Mouse (Mus musculus) stomach, embryonic 15.5 days (tissue): ENCODE data around the gene Rbpjl. TPM values are rescaled to one million over a fixed set of nuclear protein-coding genes. Genes with fewer than 3 reads are reported as not detected.

Experiments
- ATAC-seq: fragments of 200-750 bp; cut with Nextera tagmentation; 2 replicates; pipeline ENCODE4 v1.8.0; 2017; ENCODE audit warnings: low read depth, moderate number of reproducible peaks, moderate TSS enrichment; ENCODE audit not compliant: insufficient read depth, low FRiP score
- H3K27ac ChIP-seq: fragments of 300-500 bp; sonication (generic); 2 replicates; pipeline ENCODE4 v1.5.1; 2015; ENCODE audit warnings: mild to moderate bottlenecking, inconsistent platforms
- H3K27me3 ChIP-seq: fragments of 300-500 bp; sonication (generic); replicated peaks from 2 replicates; pipeline ENCODE4 v1.6.1; 2015; ENCODE audit warnings: inconsistent platforms
- H3K36me3 ChIP-seq: fragments of 300-500 bp; sonication (generic); 2 replicates; pipeline ENCODE4 v1.6.1; 2015; ENCODE audit warnings: inconsistent platforms
- H3K4me1 ChIP-seq: fragments of 300-500 bp; sonication (generic); 2 replicates; pipeline ENCODE4 v1.6.1; 2015; ENCODE audit warnings: inconsistent platforms
- H3K4me2 ChIP-seq: fragments of 300-500 bp; sonication (generic); 2 replicates; pipeline ENCODE4 v1.6.1; 2015; ENCODE audit warnings: mild to moderate bottlenecking, inconsistent platforms
- H3K4me3 ChIP-seq: fragments of 300-500 bp; sonication (generic); replicated peaks from 2 replicates; pipeline ENCODE4 v1.5.1; 2015; ENCODE audit warnings: inconsistent platforms
- H3K9ac ChIP-seq: fragments of 300-500 bp; sonication (generic); 2 replicates; pipeline ENCODE4 v1.6.1; 2015; ENCODE audit warnings: inconsistent platforms
- H3K9me3 ChIP-seq: fragments of 300-500 bp; sonication (generic); 2 replicates; pipeline ENCODE4 v1.6.1; 2016; ENCODE audit warnings: inconsistent platforms
- WGBS: fragments of 180-500 bp; shearing (Covaris S2); methylation state at CpG from one replicate; pipeline ENCODE4 v1.1.7; 2015; 5-methylcytosine and 5-hydroxymethylcytosine counted together
- polyA plus RNA-seq: library from polyadenylated mRNA; unstranded; fragments of >200 nt; fragmentation: Nextera tagmentation; extraction: Ambion mirVana; gene quantifications from 2 replicates; pipeline ENCODE4 v1.2.1, GENCODE M21; 2015

Gene Rbpjl
- polyA plus RNA-seq, 1 experiment from 2014 or later = 49.2 TPM

DNA sequence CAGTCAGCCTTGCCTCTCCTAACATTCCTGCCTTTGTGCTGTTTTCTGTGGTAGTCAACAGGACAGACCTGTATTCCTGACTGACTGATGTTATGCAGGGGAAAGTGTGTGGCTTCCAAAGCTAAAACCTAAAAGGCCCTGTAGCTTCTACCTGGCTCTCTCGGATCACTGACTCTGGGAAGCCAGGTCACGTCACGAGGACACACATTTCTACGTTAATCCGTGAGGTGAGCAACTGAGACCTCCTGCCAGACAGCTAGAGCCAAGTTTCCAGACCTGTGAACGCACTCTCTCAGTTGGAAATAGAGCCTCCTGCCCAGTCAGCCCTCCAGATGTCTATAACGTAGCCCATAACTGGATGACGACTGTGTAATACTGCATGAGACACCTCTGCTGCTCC, 19.0 kb downstream of the Rbpjl start:
- Histone ChIP-seq H3K27ac (peak overlapping the region; percentile 55), H3K36me3 (peaks cover 5% of the 10 kb centered on the region), H3K4me2 (no peak overlapping the region), H3K27me3 (no peaks in the 10 kb centered on the region), H3K4me1 (no peaks in the 10 kb centered on the region; the same call in 1 of the 2 replicates), H3K9me3 (no peaks in the 10 kb centered on the region), H3K4me3 (no peak overlapping the region), H3K9ac (no peak overlapping the region)
- 81% methylated on average over 8 of the region's 8 CpGs for WGBS
- no peak for ATAC-seq

DNA sequence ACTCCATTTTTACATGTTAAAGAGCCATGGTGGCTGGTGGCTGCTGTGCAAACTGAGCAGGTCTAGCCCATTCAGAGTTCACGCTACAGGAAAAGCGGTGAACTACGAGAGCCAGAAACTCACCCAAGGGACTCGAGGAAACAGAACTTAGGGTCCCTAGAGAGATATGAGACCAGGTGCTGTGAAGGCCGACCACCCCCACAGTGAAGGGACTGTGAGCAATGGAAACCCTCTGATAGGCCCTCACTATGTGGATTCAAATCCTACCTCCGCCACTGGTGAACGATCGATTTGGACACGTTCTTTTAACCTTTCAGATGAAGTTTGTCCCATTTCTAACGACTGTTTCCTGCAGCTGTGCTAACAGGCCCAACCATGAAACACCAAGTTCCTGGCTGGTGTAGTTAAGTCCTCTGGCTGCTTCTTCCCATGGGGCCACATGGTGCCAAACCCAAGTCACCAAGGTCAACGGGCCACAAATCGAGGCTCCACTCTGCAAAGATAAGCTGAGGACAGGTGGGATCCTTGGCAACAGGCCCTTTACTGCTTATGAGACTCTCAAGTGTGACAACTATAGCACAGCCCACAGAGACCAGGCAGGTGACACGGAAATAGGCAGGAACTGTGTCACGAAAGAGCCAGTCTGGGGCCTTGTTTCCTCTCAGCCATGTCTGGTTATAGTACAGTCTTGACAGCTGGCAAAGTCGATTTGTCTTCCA, 19.9 kb downstream of the Rbpjl start:
- Histone ChIP-seq H3K27ac (no peak overlapping the region), H3K9me3 (no peaks in the 10 kb centered on the region), H3K9ac (no peak overlapping the region), H3K36me3 (peaks cover 11% of the 10 kb centered on the region), H3K27me3 (no peaks in the 10 kb centered on the region), H3K4me1 (no peaks in the 10 kb centered on the region; the same call in 1 of the 2 replicates), H3K4me3 (no peak overlapping the region), H3K4me2 (no peak overlapping the region)
- WGBS = 83% methylated on average over 15 of the region's 15 CpGs
- ATAC-seq = no peak

DNA sequence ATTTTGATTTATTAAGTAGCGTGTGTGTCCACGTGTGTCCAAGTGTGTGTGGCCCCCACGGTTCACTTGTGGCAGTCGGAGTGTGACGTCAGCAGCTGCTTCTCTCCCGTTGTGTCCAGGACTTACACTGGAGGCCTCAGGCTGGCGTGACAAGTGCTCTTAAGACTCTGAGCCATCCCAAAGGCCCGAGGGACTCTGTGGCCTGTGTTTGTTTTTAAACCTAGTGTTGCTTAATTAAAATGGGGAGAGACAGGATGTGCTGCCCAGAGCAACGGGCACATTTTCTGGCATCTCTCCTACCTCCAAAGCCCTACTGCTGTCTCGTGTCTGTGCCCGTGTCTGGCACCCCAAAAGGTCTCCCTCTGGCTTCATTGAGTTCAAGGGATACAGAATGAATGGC, 20.5 kb downstream of the Rbpjl start:
- no peaks in the 10 kb centered on the region for H3K9me3 ChIP-seq
- H3K4me1 ChIP-seq = no peaks in the 10 kb centered on the region; the same call in 1 of the 2 replicates
- H3K27me3 ChIP-seq = no peaks in the 10 kb centered on the region
- WGBS = 89% methylated on average over 11 of the region's 11 CpGs
- H3K4me3 ChIP-seq = no peak overlapping the region
- H3K27ac ChIP-seq = no peak overlapping the region
- ATAC-seq = no peak
- no peak overlapping the region for H3K4me2 ChIP-seq
- peaks cover 14% of the 10 kb centered on the region for H3K36me3 ChIP-seq
- no peak overlapping the region for H3K9ac ChIP-seq

DNA sequence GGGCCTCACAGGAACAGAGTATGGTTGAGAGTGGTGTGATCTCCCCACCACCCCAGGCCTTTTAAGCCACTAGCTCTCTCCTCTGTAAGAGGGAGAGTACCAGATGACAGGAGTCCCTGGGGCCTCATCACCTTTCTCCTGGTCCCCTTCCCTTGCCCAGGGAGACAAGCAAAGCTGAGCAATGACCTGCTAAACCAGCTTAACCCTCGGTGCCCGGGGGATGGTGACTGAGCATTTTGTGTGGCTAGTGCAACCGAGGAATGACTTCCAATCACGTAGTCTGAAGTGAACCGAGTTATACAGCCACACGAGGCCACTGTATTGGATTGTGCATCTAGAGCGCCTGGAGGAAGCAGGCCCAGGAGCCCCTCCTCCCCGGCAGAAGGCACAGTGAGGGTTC, 21.5 kb downstream of the Rbpjl start:
- no peak for ATAC-seq

DNA sequence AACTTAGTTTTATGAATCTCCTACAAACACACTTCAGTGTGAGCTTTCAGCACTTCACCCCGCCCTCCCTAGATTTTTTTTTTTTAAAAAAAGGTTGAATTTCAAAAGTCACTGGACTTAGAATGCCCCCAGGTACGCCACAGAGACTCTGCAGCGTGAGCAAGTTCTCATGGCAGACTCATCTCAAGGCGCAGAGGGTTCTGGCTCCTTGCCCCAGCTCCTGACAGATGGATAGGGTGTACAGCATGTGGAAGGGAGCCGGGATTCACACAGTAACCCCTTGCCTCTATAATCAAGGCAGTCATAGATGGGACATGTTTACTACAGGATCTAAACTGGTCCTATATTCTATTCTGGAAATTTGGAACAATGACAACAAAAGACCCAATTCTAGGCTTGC, 22.5 kb downstream of the Rbpjl start:
- no peak for ATAC-seq
- peaks cover 25% of the 10 kb centered on the region for H3K36me3 ChIP-seq
- H3K4me3 ChIP-seq = no peak overlapping the region
- H3K9ac ChIP-seq = no peak overlapping the region
- H3K9me3 ChIP-seq = no peaks in the 10 kb centered on the region
- no peaks in the 10 kb centered on the region for H3K4me1 ChIP-seq
- no peaks in the 10 kb centered on the region for H3K27me3 ChIP-seq
- H3K27ac ChIP-seq = no peak overlapping the region
- H3K4me2 ChIP-seq = no peak overlapping the region
- 82% methylated on average over 5 of the region's 5 CpGs for WGBS

More for the DNA sequence above, 21.5 kb downstream of the Rbpjl start:
- H3K4me3 ChIP-seq = no peak overlapping the region
- peaks cover 24% of the 10 kb centered on the region for H3K36me3 ChIP-seq
- H3K9me3 ChIP-seq = no peaks in the 10 kb centered on the region
- H3K27ac ChIP-seq = no peak overlapping the region
- H3K4me1 ChIP-seq = no peaks in the 10 kb centered on the region
- no peak overlapping the region for H3K4me2 ChIP-seq
- H3K9ac ChIP-seq = no peak overlapping the region
- H3K27me3 ChIP-seq = no peaks in the 10 kb centered on the region
- WGBS = 90% methylated on average over 8 of the region's 8 CpGs

DNA sequence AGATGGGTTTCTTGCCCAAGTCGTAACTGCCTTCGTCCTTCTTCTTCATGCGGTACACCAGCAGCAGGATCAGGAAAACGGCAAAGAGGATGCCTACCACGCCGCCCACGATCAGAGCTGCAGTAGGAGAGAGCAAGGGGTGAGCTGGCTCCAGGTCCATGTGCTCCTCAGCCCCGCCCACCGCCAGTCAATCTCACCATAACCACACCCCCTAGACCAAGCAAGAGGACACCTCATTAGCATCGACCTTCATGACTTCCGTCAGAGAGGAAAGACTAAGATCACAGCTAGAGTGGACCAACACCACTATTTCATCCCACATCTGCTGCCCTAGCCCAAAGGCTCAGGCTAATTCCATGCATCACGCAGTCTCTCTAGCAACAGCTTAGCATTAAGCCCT, 23.2 kb downstream of the Rbpjl start:
- Histone ChIP-seq H3K27ac (no peak overlapping the region), H3K4me3 (no peak overlapping the region), H3K9me3 (no peaks in the 10 kb centered on the region), H3K27me3 (no peaks in the 10 kb centered on the region), H3K9ac (no peak overlapping the region), H3K36me3 (peaks cover 25% of the 10 kb centered on the region), H3K4me2 (no peak overlapping the region), H3K4me1 (peaks cover 2% of the 10 kb centered on the region; the same call in 1 of the 2 replicates)
- ATAC-seq = peak; percentile 29; the same call in 1 of the 2 replicates
- WGBS = 31% methylated on average over 12 of the region's 12 CpGs

DNA sequence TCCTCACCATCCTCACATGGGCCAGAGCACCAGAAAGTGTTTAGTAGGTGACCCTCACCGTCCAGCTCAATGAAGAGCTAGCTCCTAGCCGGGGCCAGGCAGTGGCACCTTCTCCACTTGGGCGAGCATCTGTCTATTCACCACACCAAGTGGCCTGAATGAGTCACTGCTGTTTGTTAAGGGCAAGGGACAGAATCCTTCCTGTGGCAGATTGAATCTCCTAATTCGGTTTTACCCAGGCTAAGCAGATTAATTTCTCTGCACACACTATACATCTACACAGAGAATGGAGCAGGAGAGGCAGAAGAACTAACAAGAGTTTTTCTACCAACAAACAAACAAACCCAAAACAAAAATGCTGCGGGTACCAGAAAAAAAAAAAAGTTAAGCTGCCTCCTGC, 24.0 kb downstream of the Rbpjl start:
- Histone ChIP-seq H3K4me3 (no peak overlapping the region), H3K9me3 (no peaks in the 10 kb centered on the region), H3K9ac (no peak overlapping the region), H3K36me3 (peaks cover 25% of the 10 kb centered on the region), H3K27me3 (no peaks in the 10 kb centered on the region), H3K4me2 (no peak overlapping the region), H3K4me1 (peaks cover 9% of the 10 kb centered on the region), H3K27ac (no peak overlapping the region)
- 80% methylated on average over 5 of the region's 5 CpGs for WGBS
- no peak for ATAC-seq

DNA sequence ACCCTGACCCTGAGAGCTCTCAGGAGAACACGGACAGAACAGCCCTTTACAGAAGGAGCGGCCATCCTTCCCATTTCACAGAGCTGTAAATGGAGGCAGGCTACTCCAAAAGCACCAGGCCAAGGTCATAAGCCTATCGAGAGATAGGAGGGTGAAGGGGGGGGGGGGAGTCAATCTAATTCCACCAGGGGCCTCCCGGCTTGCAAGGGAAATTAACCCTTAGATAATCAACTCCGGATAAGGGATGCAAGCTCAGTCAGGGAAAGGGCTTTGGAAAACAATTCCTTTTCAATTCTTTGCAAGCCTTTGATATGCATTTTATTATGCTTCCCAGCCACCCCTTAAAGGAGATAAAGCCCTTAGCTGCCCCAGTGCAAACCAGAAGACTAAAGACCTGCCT, 25.5 kb downstream of the Rbpjl start:
- Histone ChIP-seq H3K36me3 (peaks cover 25% of the 10 kb centered on the region), H3K27ac (no peak overlapping the region), H3K9ac (no peak overlapping the region), H3K9me3 (no peaks in the 10 kb centered on the region), H3K27me3 (no peaks in the 10 kb centered on the region), H3K4me3 (no peak overlapping the region), H3K4me2 (no peak overlapping the region), H3K4me1 (peaks cover 21% of the 10 kb centered on the region)
- 30% methylated on average over 5 of the region's 5 CpGs for whole genome bisulfite sequencing
- no peak for ATAC-seq

DNA sequence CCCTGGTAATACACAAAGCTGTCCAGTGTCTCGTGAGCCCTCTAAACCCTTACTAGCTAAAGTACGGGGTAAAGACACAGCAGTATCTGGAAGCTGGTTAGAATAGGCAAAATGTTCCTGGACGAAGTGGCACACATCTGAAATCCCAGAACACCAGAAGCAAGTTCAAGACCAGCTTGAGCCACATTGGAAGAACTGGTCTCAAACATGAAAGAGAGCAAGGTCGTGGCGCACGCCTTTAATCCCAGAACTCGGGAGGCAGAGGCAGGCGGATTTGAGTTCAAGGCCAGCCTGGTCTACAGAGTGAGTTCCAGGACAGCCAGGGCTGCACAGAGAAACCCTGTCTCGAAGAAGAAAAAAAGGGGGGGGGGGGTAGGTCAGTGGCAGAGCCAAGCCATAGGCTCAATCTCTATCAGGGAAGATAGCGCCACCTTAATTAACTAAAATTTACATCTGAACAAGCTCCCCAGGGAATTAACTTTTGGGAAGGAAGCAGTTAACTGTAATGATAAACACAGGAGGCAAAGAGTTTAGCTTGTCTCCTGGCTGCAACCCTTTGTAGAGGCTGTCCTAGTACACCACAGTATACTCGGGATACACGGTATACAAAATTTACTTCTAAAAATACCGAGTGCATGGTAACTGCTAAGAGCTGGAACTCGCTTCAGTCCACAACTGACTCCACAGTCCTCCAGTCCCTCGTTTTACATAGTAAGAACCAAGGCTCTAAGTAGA, 27.1 kb downstream of the Rbpjl start:
- Histone ChIP-seq H3K27ac (peak overlapping the region; percentile 13; the same call in 1 of the 2 replicates), H3K4me2 (peak overlapping the region; percentile 13; the same call in 1 of the 2 replicates), H3K9me3 (no peaks in the 10 kb centered on the region), H3K36me3 (peaks cover 20% of the 10 kb centered on the region), H3K4me1 (peaks cover 35% of the 10 kb centered on the region), H3K27me3 (no peaks in the 10 kb centered on the region), H3K4me3 (no peak overlapping the region), H3K9ac (no peak overlapping the region)
- 54% methylated on average over 15 of the region's 15 CpGs for WGBS
- no peak for ATAC-seq

DNA sequence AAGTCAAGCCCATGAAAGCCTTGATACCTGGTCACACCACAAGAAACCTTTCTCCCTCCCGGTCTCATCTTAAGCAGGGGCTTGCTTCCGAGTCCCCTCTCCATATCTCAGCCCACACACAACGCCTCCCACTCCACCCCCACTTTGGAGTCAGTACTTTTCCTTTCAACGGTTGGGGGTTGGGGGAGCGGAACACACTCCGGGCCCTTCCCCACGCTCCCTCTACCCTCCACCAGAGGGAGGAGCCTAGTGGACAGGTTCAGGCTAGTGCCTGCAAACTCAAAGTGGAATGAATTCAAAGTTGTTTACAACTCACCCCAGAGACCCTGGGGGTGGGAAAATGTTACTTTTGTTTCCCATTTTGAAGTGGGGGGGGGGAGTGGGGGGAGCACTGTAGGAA, 27.8 kb downstream of the Rbpjl start:
- WGBS = 13% methylated on average over 7 of the region's 7 CpGs
- no peak; the same call in 1 of the 2 replicates for ATAC-seq
- Histone ChIP-seq H3K4me3 (no peak overlapping the region), H3K9ac (no peak overlapping the region), H3K9me3 (no peaks in the 10 kb centered on the region), H3K27ac (peak overlapping the region; percentile 89), H3K4me2 (peak overlapping the region; percentile 13; the same call in 1 of the 2 replicates), H3K36me3 (peaks cover 20% of the 10 kb centered on the region), H3K4me1 (peaks cover 35% of the 10 kb centered on the region), H3K27me3 (no peaks in the 10 kb centered on the region)

DNA sequence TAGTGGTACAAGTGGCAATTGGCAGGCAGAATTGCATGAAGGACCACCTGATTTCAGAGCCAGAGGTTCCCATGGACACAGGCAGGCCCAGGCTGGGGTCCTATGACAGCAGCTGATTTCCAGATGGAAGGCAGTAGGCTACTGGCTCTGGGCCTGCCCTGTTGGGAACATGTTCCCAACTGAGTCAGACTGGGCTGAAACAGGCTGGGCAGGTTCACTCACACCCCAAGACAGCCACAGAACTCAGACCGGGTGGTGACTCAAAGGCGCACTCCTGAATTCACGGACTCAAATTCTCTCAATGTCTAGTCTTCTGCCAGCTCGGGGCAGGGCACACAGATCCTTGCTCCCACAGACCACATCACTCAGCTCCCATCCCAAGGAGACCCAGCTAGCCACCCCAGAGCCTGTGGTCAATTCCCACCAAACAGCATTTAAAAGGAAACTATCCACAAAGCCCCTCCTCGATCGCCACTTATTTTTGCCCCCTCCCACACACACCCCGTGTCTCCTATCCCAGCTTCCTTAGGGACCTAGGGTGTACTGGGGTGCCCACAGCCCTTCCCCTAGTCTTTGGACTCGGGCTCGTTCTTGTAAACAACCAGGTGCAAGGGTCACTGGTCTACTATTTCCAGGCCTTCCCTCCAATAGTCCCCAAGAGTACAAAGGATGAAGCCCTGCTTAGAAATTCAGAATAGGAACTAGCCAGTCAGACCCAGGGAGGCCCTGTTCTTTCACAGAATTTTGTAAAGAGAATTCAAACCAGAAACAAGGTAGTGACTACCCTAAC, 28.9 kb downstream of the Rbpjl start:
- 47% methylated on average over 9 of the region's 9 CpGs for WGBS
- no peak overlapping the region for H3K9ac ChIP-seq
- H3K4me3 ChIP-seq = no peak overlapping the region
- peaks cover 46% of the 10 kb centered on the region for H3K4me1 ChIP-seq
- peak overlapping the region; percentile 37 for H3K4me2 ChIP-seq
- H3K9me3 ChIP-seq = no peaks in the 10 kb centered on the region
- peaks cover 20% of the 10 kb centered on the region for H3K36me3 ChIP-seq
- ATAC-seq = no peak
- peak overlapping the region; percentile 89 for H3K27ac ChIP-seq
- H3K27me3 ChIP-seq = no peaks in the 10 kb centered on the region
